Mouse (Mus musculus) heart, postnatal 0 days (tissue): ENCODE measurements around the gene Sdk2.

ENCODE experiments used
- CTCF ChIP-seq: IDR thresholded peaks from 2 replicates; pipeline ENCODE4 v1.5.1; 2016; ENCODE audit warnings: antibody characterized with exemption, control low read depth, low read depth
- EP300 ChIP-seq: IDR thresholded peaks from 2 replicates; pipeline ENCODE4 v1.6.1; 2016; ENCODE audit warnings: antibody characterized with exemption, low read depth

- TF ChIP-seq CTCF (no peak), EP300 (no peak)
Observed at GRCm38 (mm10) chr11:113965214-113965613, 101.6 kb downstream of the Sdk2 start.
